Mouse (Mus musculus): ENCODE data around the gene Cx3cr1. TPM values are rescaled to one million over a fixed set of nuclear protein-coding genes. Genes with fewer than 3 reads are reported as not detected.
A peak's percentile ranks its signal among the peaks of the same experiment; 100 is the strongest.

Cx3cr1 gene
- total RNA-seq, 2 experiments from 2014 or later: 2.0 to 3.2 TPM

DNA sequence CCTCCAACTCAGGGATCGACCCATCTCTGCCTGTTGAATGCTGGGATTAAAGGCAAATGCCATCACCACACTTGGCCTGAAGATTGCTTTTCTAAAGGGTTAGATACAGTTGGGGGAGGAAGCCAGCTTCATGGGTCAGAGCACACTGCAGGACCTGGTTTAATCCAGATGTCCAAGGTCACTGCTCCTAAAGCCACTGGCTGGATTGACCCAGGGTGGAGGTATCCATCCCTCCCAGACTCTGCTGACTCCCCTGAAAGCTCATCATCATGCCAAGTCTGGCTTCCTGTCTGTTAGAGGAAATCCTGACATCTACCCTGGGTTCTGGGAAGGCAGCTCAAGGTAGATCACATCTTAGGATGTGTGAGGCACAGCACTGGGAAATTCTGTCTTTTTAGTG, 70.9 kb downstream of the Cx3cr1 start:
- DNase-seq: no peak

DNA sequence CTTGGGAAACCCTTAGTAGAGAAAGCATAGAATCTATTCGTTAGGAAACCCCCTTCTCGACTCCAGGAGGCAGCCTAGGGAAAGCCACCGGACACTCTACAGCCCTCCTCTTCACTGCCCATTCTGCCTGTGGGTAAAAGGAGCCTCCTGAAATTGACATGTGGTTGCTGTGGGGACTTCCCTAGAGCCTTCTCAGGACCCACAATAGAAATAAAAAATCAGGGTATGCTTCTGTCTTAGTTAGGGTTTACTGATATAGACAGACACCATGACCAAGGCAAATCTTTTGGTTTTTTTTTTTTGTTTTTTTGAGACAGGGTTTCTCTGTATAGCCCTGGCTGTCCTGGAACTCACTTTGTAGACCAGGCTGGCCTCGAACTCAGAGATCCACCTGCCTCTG, 73.6 kb downstream of the Cx3cr1 start:
- no peak for DNase-seq

DNA sequence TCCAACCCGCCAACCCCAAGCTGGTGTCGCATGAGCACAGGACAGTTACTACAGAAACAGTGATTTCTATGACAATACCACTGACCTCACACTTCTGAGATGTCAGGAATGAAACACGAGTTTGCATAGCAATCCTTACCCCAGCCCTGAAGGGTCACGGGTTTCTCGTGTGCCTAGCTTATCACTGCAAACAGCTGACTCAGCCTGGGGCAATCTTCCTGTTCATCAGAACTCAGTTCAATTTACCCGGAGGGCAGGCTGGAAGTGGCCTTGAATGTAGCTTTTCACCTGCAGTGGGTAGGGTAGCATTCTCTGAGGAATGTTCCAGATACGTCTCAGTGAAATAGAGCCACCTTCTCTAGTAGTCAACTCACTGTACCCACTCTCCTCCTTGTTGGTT, 75.5 kb downstream of the Cx3cr1 start:
- no peak for DNase-seq

DNA sequence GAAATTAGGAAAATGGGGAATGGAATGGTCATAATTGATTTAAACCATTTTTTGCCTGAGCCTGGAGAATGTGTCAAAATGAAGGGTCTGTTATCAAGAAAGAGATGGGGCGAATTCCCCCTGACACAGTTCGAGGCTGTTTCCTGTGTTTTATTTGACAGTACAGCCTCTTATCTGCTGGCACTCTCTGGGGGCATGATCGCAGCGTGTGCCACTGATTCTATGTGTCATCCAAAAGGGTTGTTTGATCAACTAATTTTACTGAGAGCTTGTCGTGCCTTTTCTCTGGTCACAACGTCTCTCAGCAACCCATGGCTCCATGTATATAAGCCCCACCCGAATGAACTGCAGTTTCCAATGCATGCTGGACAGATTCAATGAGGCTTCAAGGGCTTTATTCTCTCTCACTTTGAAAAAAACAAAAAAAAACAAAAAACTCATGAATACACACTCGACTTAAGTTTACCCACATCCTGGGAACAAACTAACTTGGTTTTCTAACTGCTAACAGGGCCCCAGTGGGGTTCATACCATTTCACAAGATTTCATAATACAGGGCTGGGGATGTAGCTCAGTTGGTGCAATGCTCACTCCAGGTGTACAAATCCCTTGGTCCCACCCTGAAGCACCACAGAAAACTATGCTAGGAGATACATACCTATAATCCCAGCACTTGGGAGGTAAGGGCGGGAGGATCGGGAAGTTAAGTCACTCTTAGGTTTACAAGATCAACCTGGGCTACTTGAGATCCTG, 76.4 kb downstream of the Cx3cr1 start:
- no peak for DNase-seq

DNA sequence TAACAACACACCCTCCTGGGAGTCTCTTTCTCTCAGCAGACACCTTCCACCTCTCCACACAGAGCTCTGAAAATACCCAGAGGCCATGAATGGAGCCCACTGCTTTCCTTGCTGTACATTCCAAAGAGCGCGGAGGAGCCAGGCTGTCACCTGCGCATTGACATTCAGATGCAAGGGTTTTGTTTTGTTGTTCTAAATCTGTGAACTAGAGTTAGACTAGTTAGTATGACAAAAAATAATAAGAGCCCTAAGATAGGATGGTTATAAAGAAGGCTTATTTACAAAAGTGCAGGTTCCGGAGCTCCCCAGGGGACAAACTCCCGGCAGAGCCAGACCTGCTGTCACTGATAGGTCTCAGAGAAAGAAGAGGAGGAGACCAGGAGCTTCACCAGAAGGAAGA, 78.4 kb downstream of the Cx3cr1 start:
- no peak for DNase-seq

DNA sequence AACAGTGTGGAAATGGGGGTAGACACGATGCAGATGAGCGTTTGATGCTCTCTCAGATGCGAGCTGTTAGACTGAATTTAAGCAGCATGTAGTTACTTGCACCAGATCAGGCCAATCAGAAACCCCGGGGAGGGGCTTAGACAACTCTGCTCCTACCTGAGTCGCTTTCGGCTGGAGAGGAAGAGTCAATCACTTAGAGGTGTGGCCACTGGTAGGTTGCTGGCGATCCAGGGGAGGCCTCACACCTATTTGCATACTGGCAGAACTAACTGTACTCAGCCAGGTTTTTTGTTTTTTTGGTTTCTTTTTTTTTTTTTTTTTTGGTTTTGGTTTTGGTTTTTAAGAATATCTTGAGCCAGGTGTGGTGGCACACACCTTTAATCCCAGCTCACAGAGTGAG, 81.4 kb downstream of the Cx3cr1 start:
- DNase-seq: no peak

DNA sequence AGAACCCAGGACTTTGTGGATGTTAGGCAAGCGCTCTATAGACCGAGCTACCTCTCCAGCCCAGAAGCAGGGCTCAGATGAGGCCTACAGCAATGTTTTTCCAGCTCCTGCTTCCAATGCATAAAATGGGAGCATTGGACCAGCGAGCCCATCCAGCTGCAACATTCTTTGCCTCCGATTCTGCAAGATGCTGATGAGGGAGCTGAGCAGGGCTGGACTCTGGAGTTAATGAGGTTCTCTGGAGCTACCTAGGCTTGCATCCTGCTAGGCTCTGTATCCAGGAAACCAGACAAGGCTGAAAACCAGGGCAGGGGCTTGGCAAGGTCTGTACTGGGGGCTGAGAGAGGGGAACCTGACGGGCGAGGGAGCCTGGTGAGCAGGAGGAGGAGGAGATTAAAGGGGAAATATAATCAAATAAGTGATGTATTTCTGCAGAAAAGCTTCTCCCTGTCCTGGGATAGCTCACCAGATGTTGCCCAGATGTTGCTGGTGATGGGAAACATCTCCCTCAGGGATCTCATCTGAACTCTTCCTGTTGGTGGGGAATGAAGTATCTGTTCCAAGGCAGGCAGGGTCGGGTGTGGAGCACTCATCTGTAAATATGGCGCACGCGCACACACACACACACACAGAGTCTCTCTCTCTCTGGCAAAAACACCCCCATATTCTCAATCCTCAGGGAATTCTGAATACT, 83.7 kb downstream of the Cx3cr1 start:
- DNase-seq: no peak

DNA sequence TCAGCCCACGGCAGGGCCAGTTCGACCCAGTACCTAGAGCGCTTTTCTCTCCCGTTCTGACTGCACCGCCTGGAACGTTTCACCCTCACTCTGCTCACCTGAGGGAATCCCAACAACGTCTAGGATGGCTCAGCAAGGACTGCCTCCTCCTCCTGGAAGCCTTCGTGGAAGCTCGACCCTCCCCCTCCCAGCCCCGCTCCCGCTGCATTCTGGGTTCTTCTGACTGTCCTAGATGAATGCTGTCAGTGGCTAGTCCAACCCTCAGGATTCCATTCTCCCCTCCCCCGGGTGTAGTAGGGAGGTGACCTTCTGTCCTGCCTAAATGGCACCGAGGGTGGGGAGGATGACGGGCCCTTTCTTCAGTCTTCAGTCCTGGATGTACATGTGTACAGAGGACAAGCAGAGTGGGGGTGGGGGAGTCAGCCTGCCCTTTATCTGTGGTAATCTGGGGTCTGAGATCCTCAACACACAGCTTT, 85.1 kb downstream of the Cx3cr1 start, which contains the start of gene Csrnp1:
Gene Csrnp1, minus strand, starts transcription at position 123 of the 476 bp plus-strand sequence.
- DNase-seq: peak; percentile 17

DNA sequence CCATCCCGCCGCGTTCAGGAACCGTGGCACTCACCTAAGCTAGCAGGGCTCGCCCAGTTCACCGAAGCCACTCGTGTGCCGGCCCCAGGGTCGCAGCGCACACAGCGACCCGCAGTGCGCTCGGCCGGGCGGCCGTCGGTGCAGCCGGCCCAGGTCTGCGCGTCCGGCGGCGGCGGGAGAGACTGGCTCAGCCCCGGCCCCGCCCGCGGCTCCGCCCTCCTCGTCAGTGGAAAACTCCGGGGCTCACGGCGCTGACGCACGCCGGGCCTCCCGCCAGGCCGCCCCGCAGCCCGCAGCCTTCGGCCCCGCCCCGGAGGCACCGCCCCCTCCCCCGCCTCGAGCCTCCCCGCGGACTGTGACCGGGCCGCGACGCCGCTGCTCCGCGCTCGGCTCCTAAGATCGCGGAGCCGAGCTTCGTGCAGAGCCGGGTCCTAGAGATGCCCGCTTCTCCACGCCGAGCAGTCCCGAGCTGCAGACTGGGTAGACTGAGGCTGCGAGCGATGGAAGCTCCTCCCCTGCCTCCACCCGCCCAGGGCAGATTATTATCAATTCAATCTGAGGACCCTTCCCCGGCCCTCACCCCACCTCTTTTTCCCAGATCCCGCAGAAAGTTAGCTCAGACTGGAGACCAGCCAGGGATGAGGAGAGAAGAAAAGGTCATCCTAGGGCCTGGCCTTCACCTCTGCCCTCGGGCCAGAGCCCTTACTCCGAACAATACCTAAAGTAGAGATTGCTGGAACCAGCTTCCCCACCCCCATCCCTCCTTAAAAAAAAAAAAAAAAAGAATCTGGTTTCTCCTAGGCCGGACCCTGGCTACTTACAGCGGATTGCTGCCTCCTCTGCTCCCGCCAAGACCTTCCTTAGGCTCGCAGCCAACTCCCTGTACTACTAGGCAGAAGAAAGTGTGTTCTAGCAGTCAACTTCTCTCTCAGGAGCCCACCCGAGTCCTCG, 85.8 kb downstream of the Cx3cr1 start:
- DNase-seq: peak; percentile 90

DNA sequence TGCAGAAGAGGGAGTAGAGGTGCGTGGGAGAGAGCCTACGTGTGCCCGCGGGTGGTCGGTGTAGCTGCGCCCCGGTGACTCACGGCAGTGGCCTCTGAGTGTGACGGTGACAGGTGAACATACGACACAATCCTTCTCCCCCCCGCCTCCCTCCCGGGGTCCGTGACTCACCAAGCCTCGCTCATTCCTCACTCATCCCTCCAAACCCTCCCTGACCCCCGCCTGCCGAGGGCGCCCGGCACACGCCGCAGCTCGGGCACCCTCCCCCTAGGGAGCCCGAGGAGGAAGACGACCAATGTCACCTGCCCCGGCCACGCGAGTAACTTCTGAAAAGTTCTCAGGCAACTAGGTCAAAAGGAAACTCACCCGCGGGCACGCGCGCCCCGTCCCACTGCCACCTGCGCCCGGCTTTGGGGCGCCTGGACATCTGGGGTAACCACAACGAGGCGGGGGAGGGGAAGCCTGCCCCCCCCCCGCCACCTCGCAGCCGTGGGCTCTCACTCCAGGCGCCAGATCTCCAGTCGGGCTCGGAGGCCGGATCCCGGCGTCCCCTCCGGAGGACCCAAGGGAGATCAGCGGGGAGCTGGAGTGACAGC, 86.6 kb downstream of the Cx3cr1 start:
- peak; percentile 40 for DNase-seq

DNA sequence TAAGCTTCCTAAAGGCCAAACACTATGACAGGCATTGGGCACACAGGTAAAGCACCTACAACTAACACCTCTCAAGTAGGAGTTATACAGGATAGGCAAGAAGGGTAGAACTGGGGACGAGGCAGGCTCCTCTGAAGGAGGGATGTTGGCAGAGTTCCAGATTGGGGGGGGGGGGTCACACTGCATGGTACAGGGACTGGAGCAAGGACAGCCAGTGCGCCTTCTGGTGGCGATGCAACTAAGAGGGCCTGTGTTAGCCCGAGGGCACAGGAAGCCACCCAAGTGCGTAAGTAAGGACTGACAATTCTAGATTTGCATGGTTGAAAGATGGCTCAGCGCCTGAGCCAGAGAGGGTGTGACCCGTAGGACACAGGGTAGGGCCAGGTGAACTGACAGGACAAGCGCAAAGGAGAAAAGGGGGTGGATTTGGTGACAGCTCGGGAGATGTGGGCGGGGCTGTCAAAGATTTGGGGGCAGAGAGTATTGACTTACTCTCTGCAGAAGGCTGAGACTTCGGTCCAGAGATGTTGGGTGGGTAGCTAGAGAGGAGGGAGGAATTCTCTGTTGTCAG, 87.4 kb downstream of the Cx3cr1 start:
- DNase-seq: peak; percentile 41

DNA sequence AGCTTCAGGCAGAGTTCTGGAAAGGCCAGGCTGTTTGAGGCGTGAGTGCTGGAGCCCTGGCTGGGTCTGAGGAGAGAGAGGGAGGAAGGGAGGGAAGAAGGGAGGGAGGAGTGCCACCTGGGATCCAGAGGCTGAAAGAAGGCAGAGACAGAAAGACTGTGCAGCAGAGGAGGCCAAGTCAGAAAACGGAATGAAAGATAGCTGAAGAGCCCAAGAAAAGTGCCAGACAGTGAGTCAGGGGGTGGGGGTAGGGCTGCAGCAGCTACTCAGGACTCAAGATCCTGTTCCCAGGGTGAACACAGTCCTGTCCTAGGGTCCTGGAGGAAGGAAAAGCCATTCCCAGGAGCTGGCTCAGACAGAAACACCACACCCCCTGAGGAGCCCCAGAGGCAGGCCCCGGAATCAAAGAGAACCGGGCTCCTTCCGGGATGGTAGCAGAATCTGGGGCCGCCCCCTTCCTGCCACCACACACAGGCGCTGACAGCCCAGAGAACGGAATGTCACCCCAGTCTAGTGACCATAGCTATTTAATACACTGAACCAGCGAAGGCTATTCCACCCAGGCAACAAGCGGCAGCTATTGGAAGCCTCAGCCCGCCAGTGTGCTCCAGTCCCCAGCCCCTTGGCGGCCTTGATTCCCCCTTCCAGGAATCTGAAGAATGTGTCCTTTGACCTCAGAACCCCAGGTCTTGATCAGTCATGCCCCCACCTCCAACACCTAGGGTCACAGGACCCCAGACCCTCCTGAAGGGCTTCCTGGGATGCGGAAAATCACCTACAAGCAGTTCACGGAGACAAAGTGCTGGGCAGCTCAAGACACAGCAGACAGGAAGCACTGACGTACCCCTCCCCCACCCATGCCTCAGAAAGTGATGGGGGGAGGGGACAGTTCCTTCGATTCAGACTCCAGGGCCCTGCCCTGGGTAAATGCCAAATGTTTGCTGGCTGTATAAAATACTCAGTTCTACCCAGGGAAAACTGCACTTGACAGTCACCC, 88.2 kb downstream of the Cx3cr1 start:
- DNase-seq: peak; percentile 60

DNA sequence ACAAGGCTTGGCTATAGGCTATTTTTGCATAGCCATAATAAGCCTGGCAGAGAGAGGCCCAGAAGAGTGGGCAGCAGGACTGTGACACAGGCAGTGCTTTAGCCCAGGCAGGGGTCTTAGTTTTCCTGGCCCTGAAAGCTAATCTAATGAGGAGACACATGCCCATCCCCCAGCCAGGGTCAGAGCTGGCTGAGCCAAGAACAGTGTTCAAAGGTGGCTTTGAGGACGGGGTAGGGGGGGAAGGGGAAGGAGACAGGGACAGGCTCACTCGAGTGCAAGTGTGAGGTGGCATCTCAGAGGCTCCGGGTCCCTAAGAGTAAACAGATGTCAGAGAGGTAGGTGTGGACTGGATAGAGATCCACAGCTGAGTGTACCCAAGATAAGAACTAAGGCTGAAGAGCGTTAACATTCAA, 88.9 kb downstream of the Cx3cr1 start:
- DNase-seq: no peak

DNA sequence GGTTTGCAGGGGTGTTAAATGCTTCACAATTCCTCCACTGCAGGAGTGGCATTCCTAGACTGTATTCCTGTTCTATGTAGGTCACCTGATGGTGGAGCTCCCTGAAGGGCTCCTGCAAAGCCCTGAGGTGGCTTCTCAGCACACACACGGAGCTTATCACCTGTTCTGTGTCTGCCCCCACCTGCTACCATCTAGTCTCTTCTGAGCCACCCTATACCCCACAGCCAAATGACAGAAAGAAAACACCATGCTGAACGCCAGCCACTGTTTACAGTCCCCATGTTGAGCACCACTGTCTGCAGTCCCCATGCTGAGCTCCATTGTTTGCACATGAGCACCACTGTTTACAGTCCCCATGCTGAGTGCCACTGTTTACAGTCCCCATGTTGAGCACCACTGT, 89.9 kb downstream of the Cx3cr1 start:
- no peak for DNase-seq

DNA sequence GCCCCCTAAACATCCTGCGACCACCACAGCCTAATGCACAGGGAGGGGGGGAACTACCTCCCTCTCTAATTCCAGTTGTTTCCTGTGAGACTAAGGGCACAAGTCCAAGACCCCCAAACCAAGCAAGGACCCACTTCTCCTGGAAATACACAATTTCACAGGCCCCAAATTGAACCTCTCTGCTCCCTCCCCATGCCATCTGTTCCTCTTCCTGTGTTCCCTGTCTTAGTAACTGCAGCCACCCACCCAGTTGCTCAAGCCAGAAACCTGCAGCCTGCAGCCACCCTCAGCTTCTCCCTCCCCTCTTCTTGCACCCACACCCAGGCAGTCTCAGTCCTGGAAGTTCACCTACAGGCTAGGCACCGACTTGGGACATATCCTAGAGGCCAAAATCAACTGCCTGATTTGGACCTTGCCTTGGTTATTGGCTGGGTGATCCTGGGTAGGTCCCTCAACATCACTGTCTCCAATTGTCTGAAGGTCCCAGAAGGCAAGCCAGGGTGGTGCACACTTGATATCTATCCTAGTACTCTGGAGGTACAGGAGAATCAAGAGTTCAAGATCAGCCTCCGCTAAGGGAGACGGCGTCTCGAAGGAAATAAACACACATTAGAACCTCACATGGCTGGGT, 90.8 kb downstream of the Cx3cr1 start:
- DNase-seq: no peak

DNA sequence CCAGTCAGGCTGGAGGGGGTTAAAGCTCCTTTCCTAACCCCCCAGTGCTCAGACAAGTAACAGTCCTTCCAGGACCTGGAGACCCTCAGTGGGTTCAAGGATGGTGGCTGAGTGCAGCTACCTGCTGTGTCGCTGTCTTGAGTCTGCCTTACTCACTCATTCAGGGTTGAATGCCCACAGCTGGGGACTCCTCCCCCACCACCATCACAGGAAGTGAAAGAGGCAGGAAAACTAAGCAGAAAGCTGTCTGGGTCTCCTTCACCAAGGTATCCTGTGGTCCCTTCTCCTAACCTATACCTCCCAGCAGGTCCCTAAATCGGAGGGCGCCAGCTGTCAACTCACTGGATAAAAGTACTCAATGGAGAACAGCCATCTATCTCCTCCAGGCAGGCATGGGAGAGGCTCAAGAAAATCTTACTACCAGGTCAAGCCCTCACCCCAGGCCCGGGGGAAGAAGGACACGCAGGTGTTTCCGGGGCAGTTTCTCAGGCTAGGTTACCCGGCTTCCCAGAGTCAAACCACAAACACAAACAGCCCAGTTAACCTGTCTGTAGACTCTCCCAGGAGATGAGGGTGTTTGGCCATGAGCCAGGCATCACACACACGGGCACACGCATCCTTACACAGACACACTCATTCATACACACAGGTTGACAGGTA, 91.4 kb downstream of the Cx3cr1 start:
- DNase-seq: no peak

DNA sequence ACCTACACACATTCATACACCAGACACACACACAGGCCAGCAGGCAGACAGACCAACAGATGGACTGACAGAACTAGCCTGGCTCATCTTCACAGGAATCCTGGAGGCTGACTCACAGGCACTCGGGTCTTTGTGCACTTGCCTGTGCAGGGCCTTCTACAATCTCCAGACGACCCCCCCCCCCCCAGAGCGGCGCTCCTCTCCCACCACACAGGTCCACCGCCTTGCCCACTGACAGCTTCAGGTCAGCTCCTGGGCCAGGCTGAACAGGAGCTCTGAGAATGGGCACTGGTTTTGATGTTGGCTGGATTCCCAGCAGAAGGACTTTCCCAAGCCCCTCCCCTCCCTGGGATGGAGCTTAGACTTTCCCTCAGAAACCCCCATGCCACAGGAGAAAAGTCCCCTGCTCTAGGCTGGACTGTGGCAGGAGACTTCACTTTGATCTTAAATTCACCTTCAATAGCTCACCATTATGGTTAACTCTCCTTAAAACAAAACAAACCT, 92.1 kb downstream of the Cx3cr1 start:
- DNase-seq: no peak

DNA sequence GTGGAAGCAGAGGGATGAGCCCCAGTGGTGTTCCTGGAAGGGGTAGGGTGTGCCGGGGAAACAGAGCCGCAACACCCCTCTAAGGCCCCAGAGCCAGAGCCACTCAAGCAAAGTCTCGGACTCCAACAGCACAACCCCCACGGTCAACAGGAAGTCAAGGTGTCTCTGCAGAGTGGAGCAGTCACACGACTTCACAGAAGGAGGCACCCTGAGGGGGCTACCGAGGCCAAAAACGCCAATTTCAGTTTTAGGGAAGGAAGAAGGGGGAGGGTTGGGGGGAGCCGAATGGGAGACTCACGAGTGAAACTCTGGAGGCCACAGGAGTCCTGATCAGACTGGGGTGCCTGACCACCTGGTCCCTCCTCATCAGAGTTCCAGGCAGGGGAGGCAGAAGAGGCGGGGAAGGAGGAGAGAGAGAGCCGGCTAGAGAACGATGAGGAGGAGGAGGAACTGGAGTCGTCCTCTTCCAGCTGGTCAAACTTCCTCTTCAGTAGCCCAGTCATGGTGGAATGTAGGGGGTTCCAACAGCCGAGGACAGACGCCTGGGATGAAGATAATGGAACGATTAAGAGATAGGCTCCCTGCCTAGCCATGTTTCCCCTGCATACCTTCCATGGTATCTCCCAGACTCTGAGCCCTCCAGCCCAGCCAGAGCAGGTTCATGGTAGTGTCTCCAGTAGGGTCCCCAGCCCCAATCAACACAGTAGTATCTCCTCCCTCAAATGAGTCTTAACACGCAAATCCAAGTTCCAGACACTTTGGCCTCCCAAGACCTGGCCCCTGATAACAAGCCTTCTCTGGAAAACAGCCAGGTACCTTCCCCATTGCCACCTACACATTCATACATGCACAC, 92.7 kb downstream of the Cx3cr1 start:
- no peak for DNase-seq
